Mouse (Mus musculus) neural tube, embryonic 15.5 days (tissue): Measurements from ENCODE around the gene Sass6. TPM values are rescaled to one million over a fixed set of nuclear protein-coding genes. Genes with fewer than 3 reads are reported as not detected.

ENCODE experiments used
- ATAC-seq: fragments of 200-750 bp; cut with Nextera tagmentation; 2 replicates; pipeline ENCODE4 v1.8.0; 2017; ENCODE audit warnings: mild to moderate bottlenecking, moderate TSS enrichment, moderate library complexity; ENCODE audit not compliant: low FRiP score
- H3K27ac ChIP-seq: fragments of 300-500 bp; sonication (generic); replicated peaks from 2 replicates; pipeline ENCODE4 v1.5.1; 2015; ENCODE audit warnings: mild to moderate bottlenecking, inconsistent platforms
- H3K27me3 ChIP-seq: fragments of 300-500 bp; sonication (generic); replicated peaks from 2 replicates; pipeline ENCODE4 v1.6.1; 2015; ENCODE audit warnings: inconsistent platforms
- H3K36me3 ChIP-seq: fragments of 300-500 bp; sonication (generic); 2 replicates; pipeline ENCODE4 v1.6.1; 2015; ENCODE audit warnings: inconsistent platforms
- H3K4me1 ChIP-seq: fragments of 300-500 bp; sonication (generic); 2 replicates; pipeline ENCODE4 v1.6.1; 2015; ENCODE audit warnings: inconsistent platforms
- H3K4me2 ChIP-seq: fragments of 300-500 bp; sonication (generic); 2 replicates; pipeline ENCODE4 v1.6.1; 2015; ENCODE audit warnings: inconsistent platforms, mild to moderate bottlenecking, moderate library complexity
- H3K4me3 ChIP-seq: fragments of 300-500 bp; sonication (generic); replicated peaks from 2 replicates; pipeline ENCODE4 v1.5.1; 2015; ENCODE audit warnings: mild to moderate bottlenecking, inconsistent platforms
- H3K9ac ChIP-seq: fragments of 300-500 bp; sonication (generic); replicated peaks from 2 replicates; pipeline ENCODE4 v1.6.1; 2015; ENCODE audit warnings: mild to moderate bottlenecking, inconsistent platforms
- H3K9me3 ChIP-seq: fragments of 300-500 bp; sonication (generic); replicated peaks from 2 replicates; pipeline ENCODE4 v1.6.1; 2016; ENCODE audit warnings: inconsistent platforms
- WGBS: fragments of 180-500 bp; shearing (Covaris S2); methylation state at CpG from one replicate; pipeline ENCODE4 v1.1.7; 2015; ENCODE audit warnings: mixed read lengths; 5-methylcytosine and 5-hydroxymethylcytosine counted together
- polyA plus RNA-seq: library from polyadenylated mRNA; unstranded; fragments of >200 nt; fragmentation: Nextera tagmentation; extraction: Ambion mirVana; gene quantifications from 2 replicates; pipeline ENCODE4 v1.2.1, GENCODE M21; 2015

Gene Sass6
- polyA plus RNA-seq, 1 experiment from 2014 or later: 12.9 TPM

DNA sequence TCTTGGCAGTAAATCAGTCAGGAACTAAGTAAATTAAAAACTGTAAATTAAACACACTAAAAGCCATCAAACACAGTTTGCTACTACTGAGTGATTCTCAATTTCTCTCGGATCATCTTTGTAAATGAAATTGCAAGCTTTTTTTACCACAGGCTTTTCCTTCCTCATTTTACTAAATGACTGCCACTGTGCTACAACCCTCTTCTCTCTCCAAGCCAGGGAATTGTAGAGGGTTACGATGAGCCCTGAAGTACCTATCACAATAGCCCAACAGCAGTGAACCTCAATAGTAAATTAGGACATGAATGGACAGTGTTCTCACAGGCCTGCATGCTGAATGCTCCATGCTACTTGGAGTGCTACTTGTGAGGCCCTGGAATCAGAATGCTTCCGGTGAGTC lies 39.3 kb downstream of the Sass6 start:
- Histone ChIP-seq H3K36me3 (peaks cover 74% of the 10 kb centered on the region), H3K27ac (no peak overlapping the region)

DNA sequence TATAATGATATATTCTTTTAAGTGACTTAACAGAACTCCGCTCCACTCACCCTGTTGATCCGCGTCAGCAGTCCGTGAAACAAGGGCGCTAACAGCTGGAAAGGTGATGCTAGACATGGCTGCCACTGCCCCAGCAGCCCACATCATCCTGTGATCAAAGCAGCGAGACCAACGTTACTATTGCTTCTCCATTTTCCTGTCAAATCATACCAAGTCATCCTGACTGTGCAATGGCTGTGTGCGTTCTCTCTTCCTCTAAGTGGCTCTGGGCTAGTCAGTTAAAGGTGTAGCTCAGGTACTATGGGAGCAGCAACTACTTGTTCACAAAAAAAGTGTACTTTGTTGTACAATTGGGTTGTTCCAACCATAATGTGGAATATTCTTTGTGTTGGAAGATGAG lies 40.1 kb downstream of the Sass6 start:
- no peak for ATAC-seq
- H3K4me1 ChIP-seq: no peaks in the 10 kb centered on the region
- no peak overlapping the region for H3K4me2 ChIP-seq
- H3K27ac ChIP-seq: no peak overlapping the region
- peaks cover 81% of the 10 kb centered on the region for H3K36me3 ChIP-seq
- 95% methylated on average over 8 of the region's 8 CpGs for WGBS
- H3K4me3 ChIP-seq: no peak overlapping the region
- no peaks in the 10 kb centered on the region for H3K27me3 ChIP-seq
- H3K9me3 ChIP-seq: no peaks in the 10 kb centered on the region
- no peak overlapping the region for H3K9ac ChIP-seq

More for the DNA sequence above, 39.3 kb downstream of the Sass6 start:
- ATAC-seq: no peak
- Histone ChIP-seq H3K27me3 (no peaks in the 10 kb centered on the region), H3K4me2 (no peak overlapping the region), H3K4me1 (no peaks in the 10 kb centered on the region), H3K9ac (no peak overlapping the region), H3K9me3 (no peaks in the 10 kb centered on the region), H3K4me3 (no peak overlapping the region)
- 64% methylated on average over 3 of the region's 3 CpGs for WGBS

DNA sequence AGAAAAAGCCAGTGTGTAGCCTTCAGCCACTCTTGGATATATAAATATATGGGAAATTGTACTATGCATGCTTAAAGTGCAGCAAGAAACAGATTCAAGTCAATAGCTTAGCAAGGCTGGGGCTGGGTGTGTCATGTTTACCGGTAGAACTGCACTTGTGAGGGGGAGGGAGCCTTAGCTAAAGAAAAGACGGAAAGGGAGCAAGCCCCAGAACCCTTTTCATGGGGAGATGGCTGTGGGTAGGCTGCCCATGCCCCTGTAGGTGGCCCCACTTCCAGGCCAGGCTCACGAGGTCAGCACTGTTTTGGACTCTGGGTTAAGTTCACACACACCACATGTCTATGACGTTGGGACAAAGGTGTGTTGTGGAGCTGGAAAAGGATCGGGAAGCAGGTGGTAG lies 41.0 kb downstream of the Sass6 start:
- ATAC-seq: no peak
- Histone ChIP-seq H3K4me2 (no peak overlapping the region), H3K4me1 (no peaks in the 10 kb centered on the region), H3K9ac (no peak overlapping the region), H3K27me3 (no peaks in the 10 kb centered on the region), H3K27ac (no peak overlapping the region), H3K4me3 (no peak overlapping the region), H3K9me3 (no peaks in the 10 kb centered on the region), H3K36me3 (peaks cover 86% of the 10 kb centered on the region)
- WGBS: 69% methylated on average over 5 of the region's 5 CpGs

DNA sequence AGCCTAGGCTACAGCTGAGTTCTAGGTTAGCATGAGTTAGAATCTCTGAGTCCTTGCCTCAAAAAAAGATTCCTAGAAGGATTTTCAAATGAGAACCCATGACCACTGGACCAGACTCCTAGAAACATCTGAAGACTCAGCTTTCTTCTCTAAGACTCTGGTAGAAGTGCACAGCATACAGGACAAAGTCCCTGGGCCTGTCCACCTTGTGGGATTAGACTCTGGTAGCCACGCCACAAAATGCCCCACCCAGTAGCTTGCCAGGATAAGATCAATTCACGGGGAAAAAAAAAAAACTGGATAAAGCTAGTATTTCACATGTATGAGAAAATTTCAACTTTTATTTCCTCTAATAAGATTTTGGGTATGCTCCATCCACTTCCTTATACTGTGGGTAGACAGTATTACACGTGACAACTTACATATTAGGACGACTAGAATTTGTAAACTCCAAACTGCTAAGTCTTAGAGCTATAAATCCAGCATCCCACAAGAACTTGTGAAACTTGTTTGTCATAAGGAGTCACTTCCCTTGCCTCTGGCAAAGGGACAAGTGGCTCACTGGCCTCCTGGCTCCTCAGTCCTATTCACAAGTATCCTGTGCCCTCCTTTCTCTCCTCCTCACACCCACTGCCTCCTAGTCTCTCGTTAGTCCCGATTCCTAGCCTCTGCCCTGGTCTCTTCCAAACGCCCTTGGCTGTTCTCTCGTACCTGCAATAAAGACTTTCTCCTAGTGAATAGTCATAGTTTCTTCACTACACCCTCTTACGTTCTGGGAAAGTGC lies 43.1 kb downstream of the Sass6 start:
- Histone ChIP-seq H3K9ac (no peak overlapping the region), H3K4me1 (no peaks in the 10 kb centered on the region), H3K27me3 (no peaks in the 10 kb centered on the region), H3K9me3 (no peaks in the 10 kb centered on the region), H3K4me2 (no peak overlapping the region), H3K36me3 (peaks cover 89% of the 10 kb centered on the region), H3K27ac (no peak overlapping the region), H3K4me3 (no peak overlapping the region)
- ATAC-seq: no peak
- 86% methylated on average over 9 of the region's 9 CpGs for WGBS

DNA sequence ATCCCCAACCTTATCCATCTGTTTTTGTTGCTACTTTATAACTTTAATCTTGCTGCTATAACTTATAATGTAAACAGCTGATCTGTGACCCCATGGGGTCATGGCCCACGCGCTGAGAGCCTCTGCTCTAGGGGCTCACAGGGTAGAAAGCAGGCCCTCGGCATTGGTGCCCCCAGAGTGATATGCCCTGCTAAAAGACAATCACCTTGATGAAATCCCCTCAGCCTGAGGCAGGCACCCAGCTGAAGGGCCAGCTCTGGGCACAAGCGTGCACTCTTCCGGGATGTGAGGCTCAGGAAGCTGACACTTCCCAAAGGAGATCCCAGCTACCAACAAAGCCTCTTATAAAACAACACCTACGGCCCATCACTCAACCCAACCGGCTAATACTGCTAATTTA lies 43.8 kb downstream of the Sass6 start:
- H3K36me3 ChIP-seq: peaks cover 91% of the 10 kb centered on the region
- 89% methylated on average over 7 of the region's 7 CpGs for WGBS
- no peak for ATAC-seq
- H3K4me1 ChIP-seq: no peaks in the 10 kb centered on the region
- H3K4me3 ChIP-seq: no peak overlapping the region
- H3K9ac ChIP-seq: no peak overlapping the region
- no peaks in the 10 kb centered on the region for H3K9me3 ChIP-seq
- no peak overlapping the region for H3K4me2 ChIP-seq
- no peaks in the 10 kb centered on the region for H3K27me3 ChIP-seq
- H3K27ac ChIP-seq: no peak overlapping the region

DNA sequence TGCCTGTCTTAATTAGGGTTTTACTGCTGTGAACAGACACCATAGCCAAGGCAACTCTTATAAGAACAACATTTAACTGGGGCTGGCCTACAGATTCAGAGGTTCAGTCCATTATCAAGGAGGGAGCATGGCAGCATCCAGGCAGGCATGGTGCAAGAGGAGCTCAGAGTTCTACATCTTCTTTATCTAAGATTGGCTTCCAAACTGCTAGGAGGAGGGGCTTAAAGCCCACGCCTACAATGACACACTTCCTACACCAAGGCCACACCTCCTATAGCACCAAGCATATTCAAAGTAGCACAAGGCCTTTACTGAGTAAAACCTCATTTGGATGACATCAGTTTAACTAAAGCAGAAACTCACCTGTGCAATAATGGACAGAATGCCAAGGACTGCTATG lies 45.2 kb downstream of the Sass6 start:
- H3K9ac ChIP-seq: no peak overlapping the region
- no peak for ATAC-seq
- 86% methylated on average over 1 of the region's 1 CpGs for WGBS
- H3K36me3 ChIP-seq: peaks cover 87% of the 10 kb centered on the region
- no peaks in the 10 kb centered on the region for H3K4me1 ChIP-seq
- no peaks in the 10 kb centered on the region for H3K27me3 ChIP-seq
- no peaks in the 10 kb centered on the region for H3K9me3 ChIP-seq
- H3K4me3 ChIP-seq: no peak overlapping the region
- no peak overlapping the region for H3K4me2 ChIP-seq
- no peak overlapping the region for H3K27ac ChIP-seq

DNA sequence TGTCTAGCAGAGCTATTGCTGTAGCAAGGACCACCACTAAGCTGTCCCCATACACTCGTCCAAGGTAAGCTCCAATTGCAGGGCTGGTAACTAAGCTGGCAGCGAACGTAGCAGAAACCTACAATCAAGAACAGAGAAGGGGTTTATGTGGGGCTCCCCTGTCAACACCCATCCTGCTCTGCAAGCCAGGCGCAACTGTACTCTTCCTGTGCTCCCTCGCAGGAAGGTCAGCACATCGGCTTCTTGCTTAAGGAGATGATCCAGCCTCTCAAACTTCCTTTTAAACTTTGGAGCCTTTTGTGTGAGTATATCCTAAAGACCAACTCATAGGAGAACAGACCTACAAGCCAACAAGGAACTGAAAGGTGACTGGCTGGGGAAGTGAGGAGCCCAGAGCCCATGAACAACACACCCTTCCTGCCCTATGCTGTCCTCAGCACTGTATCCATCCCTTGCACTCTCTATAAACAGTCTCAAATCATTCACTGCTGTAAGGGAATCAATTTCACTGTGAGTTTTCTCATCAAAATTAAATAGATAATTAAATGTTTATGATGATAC lies 47.1 kb downstream of the Sass6 start:
- Histone ChIP-seq H3K27me3 (no peaks in the 10 kb centered on the region), H3K36me3 (peaks cover 88% of the 10 kb centered on the region), H3K27ac (no peak overlapping the region), H3K4me2 (no peak overlapping the region), H3K9ac (no peak overlapping the region), H3K4me1 (no peaks in the 10 kb centered on the region), H3K4me3 (no peak overlapping the region), H3K9me3 (no peaks in the 10 kb centered on the region)
- 92% methylated on average over 6 of the region's 6 CpGs for WGBS
- ATAC-seq: no peak

DNA sequence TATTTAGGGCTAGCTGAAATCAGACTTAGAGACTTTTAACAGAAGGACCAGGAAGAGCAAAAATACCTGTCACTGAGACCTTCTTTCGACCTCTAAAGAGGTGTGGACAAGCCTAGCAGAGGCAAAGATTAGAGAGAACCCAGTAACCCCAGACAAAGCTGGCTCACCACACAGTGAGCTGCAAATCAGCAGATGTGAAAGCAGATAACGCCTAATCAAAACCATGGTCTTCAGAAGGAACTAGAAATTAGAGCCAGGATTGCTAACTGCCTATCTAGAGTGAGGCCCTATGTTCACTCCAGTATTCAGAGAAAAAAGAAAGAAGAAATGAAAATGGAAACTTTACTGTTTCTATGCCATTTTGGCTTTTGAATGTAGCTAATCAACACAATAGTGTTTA lies 47.6 kb downstream of the Sass6 start:
- no peak for ATAC-seq
- Histone ChIP-seq H3K4me1 (no peaks in the 10 kb centered on the region), H3K4me3 (no peak overlapping the region), H3K36me3 (peaks cover 85% of the 10 kb centered on the region), H3K9ac (no peak overlapping the region), H3K9me3 (no peaks in the 10 kb centered on the region), H3K27ac (no peak overlapping the region), H3K27me3 (no peaks in the 10 kb centered on the region), H3K4me2 (no peak overlapping the region)
- WGBS: 96% methylated on average over 2 of the region's 2 CpGs

DNA sequence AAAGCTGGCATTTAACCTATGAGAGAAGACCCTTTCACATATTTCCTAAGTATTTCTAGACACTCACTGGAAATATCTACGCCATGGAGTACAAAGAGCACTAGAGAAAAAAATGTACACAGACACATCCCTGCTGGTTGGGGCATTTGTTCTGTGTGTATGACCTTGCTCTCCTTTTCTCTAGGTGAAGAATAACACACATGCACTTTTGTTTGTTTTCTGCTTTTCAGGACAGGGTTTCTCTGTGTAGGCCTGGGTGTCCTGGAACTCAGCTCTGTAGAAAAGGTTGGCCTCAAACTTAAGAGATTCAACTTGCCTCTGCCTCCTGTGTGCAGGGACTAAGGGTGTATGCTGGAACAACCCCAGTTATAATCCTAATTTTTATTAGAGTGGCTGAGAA lies 51.6 kb downstream of the Sass6 start:
- Histone ChIP-seq H3K36me3 (peaks cover 59% of the 10 kb centered on the region), H3K9me3 (no peaks in the 10 kb centered on the region), H3K27me3 (no peaks in the 10 kb centered on the region), H3K4me3 (no peak overlapping the region), H3K4me2 (no peak overlapping the region), H3K27ac (no peak overlapping the region), H3K9ac (no peak overlapping the region), H3K4me1 (no peaks in the 10 kb centered on the region)
- no peak for ATAC-seq
- WGBS: 91% methylated on average over 1 of the region's 1 CpGs

DNA sequence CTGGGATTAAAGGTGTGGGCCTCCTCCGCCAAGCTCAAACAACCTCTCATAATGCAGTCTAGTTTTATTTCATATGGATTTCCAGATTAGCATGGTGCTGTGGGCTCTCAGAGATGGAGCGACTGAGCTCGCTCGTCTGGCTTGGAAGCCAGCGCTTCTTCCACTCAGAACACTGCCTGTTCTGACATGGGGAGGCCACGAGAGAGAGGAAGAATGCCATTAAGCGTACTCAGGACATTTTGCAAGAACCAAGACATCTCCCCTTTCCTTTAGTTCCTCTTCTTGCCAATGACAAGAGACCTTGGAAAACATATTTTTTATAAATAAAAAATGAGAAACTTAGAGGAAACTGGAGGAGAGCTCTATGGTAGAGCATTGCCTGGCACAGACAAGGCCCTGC lies 54.0 kb downstream of the Sass6 start:
- Histone ChIP-seq H3K9me3 (no peaks in the 10 kb centered on the region), H3K4me2 (no peak overlapping the region), H3K27me3 (no peaks in the 10 kb centered on the region), H3K27ac (no peak overlapping the region), H3K4me1 (peaks cover 11% of the 10 kb centered on the region), H3K36me3 (peaks cover 39% of the 10 kb centered on the region), H3K4me3 (no peak overlapping the region), H3K9ac (no peak overlapping the region)
- WGBS: 96% methylated on average over 7 of the region's 7 CpGs
- ATAC-seq: no peak

DNA sequence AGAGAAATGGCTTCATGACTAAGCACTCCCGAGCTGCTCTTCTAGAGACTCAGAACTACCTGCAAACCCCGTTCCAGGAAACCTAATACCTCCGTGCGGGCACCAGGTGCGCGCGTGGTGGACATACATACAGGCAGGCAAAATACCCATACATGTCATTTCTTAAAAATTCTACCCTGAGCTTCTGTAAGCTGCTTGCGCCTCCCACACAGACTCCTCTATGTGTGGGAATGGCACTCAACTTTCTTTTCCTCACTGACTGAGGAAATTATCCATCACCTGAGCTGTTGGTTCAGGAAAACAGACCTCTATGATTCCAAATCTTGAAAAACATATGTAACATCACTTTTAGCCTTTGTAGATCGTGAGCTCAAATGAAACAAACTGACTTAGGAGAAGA lies 55.9 kb downstream of the Sass6 start:
- Histone ChIP-seq H3K9me3 (no peaks in the 10 kb centered on the region), H3K36me3 (peaks cover 24% of the 10 kb centered on the region), H3K27me3 (no peaks in the 10 kb centered on the region), H3K4me2 (no peak overlapping the region), H3K27ac (no peak overlapping the region), H3K4me3 (no peak overlapping the region), H3K4me1 (peaks cover 11% of the 10 kb centered on the region), H3K9ac (no peak overlapping the region)
- 98% methylated on average over 9 of the region's 9 CpGs for WGBS
- ATAC-seq: no peak

DNA sequence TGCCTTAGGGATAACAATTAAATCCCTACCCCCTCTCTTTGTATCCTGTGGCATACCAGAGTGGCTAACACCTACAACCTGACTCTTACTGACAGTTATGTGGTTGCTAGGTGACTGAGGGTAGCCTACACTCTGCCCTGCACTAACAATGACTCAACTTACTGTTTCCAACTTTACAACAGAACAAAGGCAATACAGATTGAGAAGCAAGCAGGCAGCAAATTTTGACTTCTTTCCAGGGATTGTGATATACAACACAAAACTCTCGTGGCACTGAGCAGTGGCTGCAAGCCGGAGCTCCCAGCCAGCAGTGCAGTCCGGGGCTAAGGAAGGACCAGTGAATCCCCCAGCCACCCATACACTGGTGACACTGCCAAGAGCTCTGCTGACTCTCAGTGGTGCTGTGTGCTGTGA lies 57.3 kb downstream of the Sass6 start:
- WGBS: 44% methylated on average over 3 of the region's 3 CpGs
- Histone ChIP-seq H3K4me3 (no peak overlapping the region), H3K4me2 (no peak overlapping the region), H3K27me3 (no peaks in the 10 kb centered on the region), H3K9ac (no peak overlapping the region), H3K4me1 (peaks cover 20% of the 10 kb centered on the region), H3K27ac (no peak overlapping the region), H3K36me3 (peaks cover 12% of the 10 kb centered on the region; the same call in 1 of the 2 replicates), H3K9me3 (no peaks in the 10 kb centered on the region)
- no peak for ATAC-seq
